Mouse (Mus musculus) cerebral cortex, adult 2 months (tissue): Measurements from ENCODE around the gene Mpig6b.

Experiments used
- WGBS: fragments of 180-500 bp; shearing (Covaris S2); methylation state at CpG from one replicate; pipeline ENCODE4 v1.1.7; 2018; 5-methylcytosine and 5-hydroxymethylcytosine counted together

Gene Mpig6b

GRCm38 (mm10) chr17:35066084-35066483 lies at the start of gene Mpig6b:
TSS of gene Mpig6b (minus strand) at chr17:35066184.
- 69% methylated on average over 10 of the region's 10 CpGs for WGBS

- WGBS, result 78% methylated on average over 8 of the region's 8 CpGs
Observed at GRCm38 (mm10) chr17:35115046-35116019, 49.3 kb upstream of the Mpig6b start, which contains the start of gene Ly6g5b. TSS of gene Ly6g5b (minus strand) at chr17:35115428.

- WGBS, result 72% methylated on average over 9 of the region's 9 CpGs
Observed at GRCm38 (mm10) chr17:35111774-35112173, 45.8 kb upstream of the Mpig6b start.

GRCm38 (mm10) chr17:35108097-35108496 lies 42.1 kb upstream of the Mpig6b start, which contains the start of gene Ly6g5c:
TSS of gene Ly6g5c (plus strand) at chr17:35108279.
- WGBS, result 76% methylated on average over 6 of the region's 6 CpGs

GRCm38 (mm10) chr17:35106522-35106921 lies 40.5 kb upstream of the Mpig6b start:
- 56% methylated on average over 3 of the region's 3 CpGs for WGBS

- 29% methylated on average over 13 of the region's 13 CpGs for WGBS
Observed at GRCm38 (mm10) chr17:35105740-35106389, 39.9 kb upstream of the Mpig6b start.

- WGBS, result 76% methylated on average over 6 of the region's 6 CpGs
Observed at GRCm38 (mm10) chr17:35104754-35105153, 38.8 kb upstream of the Mpig6b start.

GRCm38 (mm10) chr17:35104079-35104478 lies 38.1 kb upstream of the Mpig6b start:
- WGBS, result 96% methylated on average over 7 of the region's 7 CpGs

GRCm38 (mm10) chr17:35103221-35103690 lies 37.3 kb upstream of the Mpig6b start:
- 70% methylated on average over 6 of the region's 6 CpGs for WGBS

GRCm38 (mm10) chr17:35102299-35102698 lies 36.3 kb upstream of the Mpig6b start:
- 63% methylated on average over 8 of the region's 8 CpGs for WGBS

GRCm38 (mm10) chr17:35101161-35101560 lies 35.2 kb upstream of the Mpig6b start:
- WGBS, result 86% methylated on average over 11 of the region's 11 CpGs

GRCm38 (mm10) chr17:35100196-35100765 lies 34.3 kb upstream of the Mpig6b start:
- 70% methylated on average over 10 of the region's 10 CpGs for WGBS

GRCm38 (mm10) chr17:35097164-35097655 lies 31.2 kb upstream of the Mpig6b start:
- WGBS, result 53% methylated on average over 12 of the region's 12 CpGs

- WGBS, result 89% methylated on average over 12 of the region's 12 CpGs
Observed at GRCm38 (mm10) chr17:35096597-35096996, 30.6 kb upstream of the Mpig6b start.

GRCm38 (mm10) chr17:35094475-35095365 lies 28.7 kb upstream of the Mpig6b start:
- WGBS, result 55% methylated on average over 15 of the region's 15 CpGs

- 74% methylated on average over 14 of the region's 14 CpGs for WGBS
Observed at GRCm38 (mm10) chr17:35092403-35093198, 26.6 kb upstream of the Mpig6b start.

GRCm38 (mm10) chr17:35090166-35090932 lies 24.4 kb upstream of the Mpig6b start:
- 30% methylated on average over 8 of the region's 8 CpGs for WGBS

- WGBS, result 3% methylated on average over 67 of the region's 67 CpGs
Observed at GRCm38 (mm10) chr17:35088825-35089644, 23.1 kb upstream of the Mpig6b start, which contains the start of gene Abhd16a. TSS of gene Abhd16a (plus strand) at chr17:35089263.
